Mouse (Mus musculus): ENCODE data around the gene Hdac10.

The Hdac10 gene

DNA sequence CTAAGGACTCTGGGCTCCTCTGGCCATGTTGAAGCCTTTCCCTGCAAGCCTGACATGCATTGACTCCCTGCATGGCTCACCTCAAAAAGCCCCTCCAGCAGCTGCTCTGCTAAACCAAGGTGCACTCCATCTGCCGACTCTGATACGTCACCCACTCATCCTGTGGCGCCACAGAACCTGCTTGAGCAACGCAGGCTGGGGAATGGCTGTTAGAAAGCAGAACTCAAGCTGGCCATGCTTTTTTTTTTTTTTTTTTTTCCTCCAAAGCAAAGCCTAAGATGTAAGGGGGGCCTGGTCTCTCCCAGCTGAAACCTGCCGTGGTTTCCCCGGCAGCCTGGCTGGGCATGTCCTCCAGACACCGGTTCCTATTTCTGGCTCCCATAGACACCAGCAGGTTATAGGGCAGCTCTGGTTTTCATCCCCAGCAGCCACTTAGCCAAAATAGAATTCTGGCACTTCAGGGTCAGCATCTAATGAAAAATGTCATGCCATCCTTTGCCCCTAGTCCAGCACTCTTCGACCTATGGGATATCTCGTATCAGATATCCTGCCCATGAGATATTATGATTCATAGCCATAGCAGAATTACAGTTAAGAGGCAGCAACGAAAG is 54.4 kb downstream of the Hdac10 start:
- DNase-seq, result no peak
